Mouse (Mus musculus) neural tube, embryonic 12.5 days (tissue): Measurements from ENCODE around the gene Trpv2. TPM values are rescaled to one million over a fixed set of nuclear protein-coding genes. Genes with fewer than 3 reads are reported as not detected.
A peak's percentile ranks its signal among the peaks of the same experiment; 100 is the strongest.

Experiments used
- ATAC-seq: fragments of 200-750 bp; cut with Nextera tagmentation; 2 replicates; pipeline ENCODE4 v1.8.0; 2017; ENCODE audit warnings: low read depth, mild to moderate bottlenecking, moderate TSS enrichment, moderate library complexity; ENCODE audit not compliant: low FRiP score
- H3K27ac ChIP-seq: fragments of 300-500 bp; sonication (generic); 2 replicates; pipeline ENCODE4 v1.5.1; 2016
- H3K27me3 ChIP-seq: fragments of 300-500 bp; sonication (generic); replicated peaks from 2 replicates; pipeline ENCODE4 v1.6.1; 2016; ENCODE audit warnings: mild to moderate bottlenecking
- H3K36me3 ChIP-seq: fragments of 300-500 bp; sonication (generic); 2 replicates; pipeline ENCODE4 v1.6.1; 2016; ENCODE audit warnings: mild to moderate bottlenecking
- H3K4me1 ChIP-seq: fragments of 300-500 bp; sonication (generic); 2 replicates; pipeline ENCODE4 v1.6.1; 2016
- H3K4me2 ChIP-seq: fragments of 300-500 bp; sonication (generic); replicated peaks from 2 replicates; pipeline ENCODE4 v1.6.1; 2016; ENCODE audit warnings: mild to moderate bottlenecking
- H3K4me3 ChIP-seq: fragments of 300-500 bp; sonication (generic); 2 replicates; pipeline ENCODE4 v1.5.1; 2016
- H3K9ac ChIP-seq: fragments of 300-500 bp; sonication (generic); 2 replicates; pipeline ENCODE4 v1.6.1; 2016; ENCODE audit warnings: mild to moderate bottlenecking
- H3K9me3 ChIP-seq: fragments of 300-500 bp; sonication (generic); 2 replicates; pipeline ENCODE4 v1.6.1; 2016; ENCODE audit warnings: mild to moderate bottlenecking
- WGBS: fragments of 180-500 bp; shearing (Covaris S2); methylation state at CpG from one replicate; pipeline ENCODE4 v1.1.7; 2016; 5-methylcytosine and 5-hydroxymethylcytosine counted together
- polyA plus RNA-seq: library from polyadenylated mRNA; unstranded; fragments of >200 nt; fragmentation: Nextera tagmentation; extraction: Ambion mirVana; gene quantifications from 2 replicates; pipeline ENCODE4 v1.2.1, GENCODE M21; 2016

Trpv2 gene
- polyA plus RNA-seq, 1 experiment from 2014 or later = 18.0 TPM

DNA sequence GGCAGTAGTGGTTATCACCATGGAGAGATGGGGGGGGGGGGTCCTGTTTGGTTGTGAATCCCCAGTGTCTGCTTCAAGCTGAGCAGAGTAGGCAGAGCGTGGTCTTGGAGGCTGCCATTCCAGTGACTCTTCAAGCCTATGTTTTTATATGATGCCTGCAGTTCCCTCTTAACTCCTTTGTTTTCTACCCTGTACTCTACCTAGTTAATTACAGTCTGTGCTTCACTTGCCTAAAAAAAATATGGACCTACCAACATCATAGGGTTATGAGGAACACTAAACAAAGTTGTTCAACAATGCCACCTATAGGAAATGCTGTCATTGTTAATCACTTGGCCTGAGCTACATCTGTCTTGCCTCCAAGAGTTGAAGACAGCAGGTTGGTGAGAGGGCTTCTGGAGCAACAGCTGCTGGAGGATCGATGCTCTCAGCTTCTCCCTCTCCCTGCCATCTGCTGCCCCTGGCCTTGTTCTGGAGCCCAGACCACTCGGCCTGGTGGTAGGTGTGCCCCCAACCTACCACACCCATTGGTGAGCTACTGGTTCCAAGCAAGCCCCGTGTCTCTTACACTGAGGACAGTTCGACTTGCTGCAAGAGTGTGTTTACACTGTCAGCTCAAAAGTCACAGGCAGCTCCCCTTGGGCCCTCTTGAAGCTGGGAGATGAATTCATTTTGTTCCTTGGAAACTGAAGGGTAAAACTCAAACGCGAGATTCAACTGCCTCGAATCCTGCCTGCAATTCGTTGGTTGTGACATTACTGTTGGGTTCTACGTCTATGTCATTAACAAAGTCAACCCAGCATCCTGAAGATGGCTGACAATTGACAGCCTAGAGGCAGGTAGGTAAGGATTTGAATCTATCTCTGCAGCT lies 32.2 kb downstream of the Trpv2 start:
- Histone ChIP-seq H3K4me2 (peak overlapping the region; percentile 89; the same call in 1 of the 2 replicates), H3K9me3 (no peaks in the 10 kb centered on the region), H3K9ac (no peak overlapping the region), H3K36me3 (peaks cover 62% of the 10 kb centered on the region), H3K27me3 (no peaks in the 10 kb centered on the region), H3K27ac (no peak overlapping the region), H3K4me1 (peaks cover 28% of the 10 kb centered on the region), H3K4me3 (no peak overlapping the region)
- ATAC-seq = no peak
- WGBS = 69% methylated on average over 10 of the region's 10 CpGs

- ATAC-seq = no peak
- Histone ChIP-seq H3K4me3 (no peak overlapping the region), H3K36me3 (peaks cover 62% of the 10 kb centered on the region), H3K9me3 (no peaks in the 10 kb centered on the region), H3K9ac (no peak overlapping the region), H3K27me3 (no peaks in the 10 kb centered on the region), H3K4me2 (no peak overlapping the region), H3K4me1 (peaks cover 29% of the 10 kb centered on the region), H3K27ac (no peak overlapping the region)
- 66% methylated on average over 10 of the region's 10 CpGs for WGBS
These were observed 33.1 kb downstream of the Trpv2 start for GRCm38 (mm10) chr11:62607170-62607951.

- no peaks in the 10 kb centered on the region for H3K9me3 ChIP-seq
- 93% methylated on average over 1 of the region's 1 CpGs for WGBS
- peaks cover 62% of the 10 kb centered on the region for H3K36me3 ChIP-seq
- no peak overlapping the region for H3K27ac ChIP-seq
- H3K4me2 ChIP-seq = no peak overlapping the region
- H3K9ac ChIP-seq = no peak overlapping the region
- H3K4me3 ChIP-seq = no peak overlapping the region
- no peak for ATAC-seq
- H3K4me1 ChIP-seq = peaks cover 34% of the 10 kb centered on the region
- no peaks in the 10 kb centered on the region for H3K27me3 ChIP-seq
These were observed 33.6 kb downstream of the Trpv2 start for GRCm38 (mm10) chr11:62607952-62608201.

DNA sequence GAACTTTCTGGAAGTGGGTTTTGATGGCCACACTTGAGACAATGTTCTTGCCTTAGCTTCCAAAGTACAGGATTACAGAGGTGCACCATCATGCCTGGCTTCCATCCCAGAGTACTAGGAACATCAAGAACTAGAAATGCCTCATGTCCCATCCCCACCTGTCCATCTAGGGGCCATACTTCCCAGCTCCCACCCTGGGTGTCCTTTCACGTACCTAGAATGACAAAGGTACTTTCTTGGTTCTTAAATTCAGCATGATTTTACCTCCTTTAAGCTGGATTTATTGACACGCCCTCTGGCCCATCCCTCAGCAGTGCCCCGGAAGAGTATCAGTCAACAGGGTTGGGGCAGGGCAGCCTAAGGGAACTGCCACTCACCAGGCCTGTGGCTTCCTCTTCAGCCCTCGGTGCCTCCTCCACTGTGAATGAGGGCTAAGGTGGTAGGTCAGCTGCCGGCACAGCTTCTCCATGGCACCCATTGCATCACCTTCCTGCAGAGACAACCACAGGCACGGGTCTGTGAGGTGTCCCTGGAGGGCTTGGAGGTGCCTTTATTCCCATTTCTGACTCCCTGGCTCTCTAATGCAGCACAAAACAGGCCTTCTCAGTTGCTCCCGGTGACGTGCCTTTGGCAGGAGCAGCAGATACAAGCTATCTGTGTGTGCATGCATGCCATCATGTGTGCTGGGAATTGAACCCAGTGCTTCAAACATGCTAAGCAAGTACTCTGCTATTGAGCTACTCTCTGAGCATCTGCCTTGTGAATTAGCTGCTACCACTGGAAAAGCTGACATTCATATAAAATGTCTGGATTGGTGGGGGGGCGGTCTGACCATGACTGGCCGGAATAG lies 34.8 kb downstream of the Trpv2 start:
- H3K4me3 ChIP-seq = no peak overlapping the region
- H3K9me3 ChIP-seq = no peaks in the 10 kb centered on the region
- H3K27ac ChIP-seq = no peak overlapping the region
- H3K27me3 ChIP-seq = no peaks in the 10 kb centered on the region
- peaks cover 37% of the 10 kb centered on the region for H3K4me1 ChIP-seq
- H3K9ac ChIP-seq = no peak overlapping the region
- no peak overlapping the region for H3K4me2 ChIP-seq
- peaks cover 58% of the 10 kb centered on the region for H3K36me3 ChIP-seq
- ATAC-seq = no peak
- WGBS = 83% methylated on average over 10 of the region's 10 CpGs

GRCm38 (mm10) chr11:62610304-62610703 lies 36.0 kb downstream of the Trpv2 start:
- no peak overlapping the region for H3K27ac ChIP-seq
- H3K27me3 ChIP-seq = no peaks in the 10 kb centered on the region
- WGBS = 84% methylated on average over 6 of the region's 6 CpGs
- H3K9ac ChIP-seq = no peak overlapping the region
- H3K36me3 ChIP-seq = peaks cover 46% of the 10 kb centered on the region
- no peak overlapping the region for H3K4me2 ChIP-seq
- no peak overlapping the region for H3K4me3 ChIP-seq
- H3K9me3 ChIP-seq = no peaks in the 10 kb centered on the region
- no peak for ATAC-seq
- H3K4me1 ChIP-seq = peaks cover 35% of the 10 kb centered on the region

DNA sequence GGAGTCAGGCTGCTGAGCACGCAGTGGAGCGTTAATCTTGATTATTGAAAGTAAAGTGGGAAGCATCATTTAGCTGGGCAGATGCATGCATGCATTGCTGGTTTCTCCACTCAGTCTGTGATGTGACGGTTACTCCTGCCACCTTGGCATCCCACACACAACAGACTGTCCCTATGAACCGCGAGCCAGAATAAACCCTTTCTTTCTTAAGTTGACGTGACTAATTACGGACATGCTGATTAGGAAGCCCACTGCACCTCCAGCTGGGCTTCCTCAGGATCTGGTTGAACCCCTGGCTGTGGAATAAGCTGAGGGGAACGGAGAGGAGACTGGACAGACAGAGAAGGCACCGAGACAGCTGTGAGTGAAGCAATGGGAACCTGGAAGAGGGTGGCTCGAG lies 38.3 kb downstream of the Trpv2 start:
- no peak overlapping the region for H3K4me3 ChIP-seq
- H3K4me1 ChIP-seq = peaks cover 27% of the 10 kb centered on the region
- no peak overlapping the region for H3K27ac ChIP-seq
- peak overlapping the region; percentile 45 for H3K9ac ChIP-seq
- peak overlapping the region; percentile 52 for H3K4me2 ChIP-seq
- H3K36me3 ChIP-seq = peaks cover 29% of the 10 kb centered on the region; the same call in 1 of the 2 replicates
- no peaks in the 10 kb centered on the region for H3K27me3 ChIP-seq
- 43% methylated on average over 10 of the region's 10 CpGs for WGBS
- H3K9me3 ChIP-seq = no peaks in the 10 kb centered on the region
- ATAC-seq = peak; percentile 37; the same call in 1 of the 2 replicates

GRCm38 (mm10) chr11:62613657-62614365 lies 39.5 kb downstream of the Trpv2 start:
- Histone ChIP-seq H3K9ac (peak overlapping the region; percentile 48), H3K36me3 (peaks cover 21% of the 10 kb centered on the region; the same call in 1 of the 2 replicates), H3K4me1 (peaks cover 27% of the 10 kb centered on the region), H3K27ac (peak overlapping the region; percentile 84), H3K4me3 (peak overlapping the region; percentile 13), H3K9me3 (no peaks in the 10 kb centered on the region), H3K27me3 (no peaks in the 10 kb centered on the region), H3K4me2 (peak overlapping the region; percentile 52)
- ATAC-seq = peak; percentile 90
- WGBS = 3% methylated on average over 19 of the region's 19 CpGs

- 79% methylated on average over 8 of the region's 8 CpGs for WGBS
- H3K36me3 ChIP-seq = peaks cover 21% of the 10 kb centered on the region; the same call in 1 of the 2 replicates
- H3K27me3 ChIP-seq = no peaks in the 10 kb centered on the region
- ATAC-seq = no peak
- H3K9me3 ChIP-seq = no peaks in the 10 kb centered on the region
- no peak overlapping the region for H3K4me3 ChIP-seq
- H3K27ac ChIP-seq = peak overlapping the region; percentile 84; the same call in 1 of the 2 replicates
- H3K9ac ChIP-seq = no peak overlapping the region
- peaks cover 27% of the 10 kb centered on the region for H3K4me1 ChIP-seq
- peak overlapping the region; percentile 52; the same call in 1 of the 2 replicates for H3K4me2 ChIP-seq
These were observed 40.7 kb downstream of the Trpv2 start for GRCm38 (mm10) chr11:62614876-62615410.

- H3K27me3 ChIP-seq = no peaks in the 10 kb centered on the region
- 89% methylated on average over 4 of the region's 4 CpGs for WGBS
- peaks cover 23% of the 10 kb centered on the region; the same call in 1 of the 2 replicates for H3K36me3 ChIP-seq
- peaks cover 27% of the 10 kb centered on the region for H3K4me1 ChIP-seq
- no peak overlapping the region for H3K27ac ChIP-seq
- no peaks in the 10 kb centered on the region for H3K9me3 ChIP-seq
- H3K4me3 ChIP-seq = no peak overlapping the region
- ATAC-seq = no peak
- H3K4me2 ChIP-seq = no peak overlapping the region
- no peak overlapping the region for H3K9ac ChIP-seq
These were observed 41.2 kb downstream of the Trpv2 start for GRCm38 (mm10) chr11:62615456-62615855.

DNA sequence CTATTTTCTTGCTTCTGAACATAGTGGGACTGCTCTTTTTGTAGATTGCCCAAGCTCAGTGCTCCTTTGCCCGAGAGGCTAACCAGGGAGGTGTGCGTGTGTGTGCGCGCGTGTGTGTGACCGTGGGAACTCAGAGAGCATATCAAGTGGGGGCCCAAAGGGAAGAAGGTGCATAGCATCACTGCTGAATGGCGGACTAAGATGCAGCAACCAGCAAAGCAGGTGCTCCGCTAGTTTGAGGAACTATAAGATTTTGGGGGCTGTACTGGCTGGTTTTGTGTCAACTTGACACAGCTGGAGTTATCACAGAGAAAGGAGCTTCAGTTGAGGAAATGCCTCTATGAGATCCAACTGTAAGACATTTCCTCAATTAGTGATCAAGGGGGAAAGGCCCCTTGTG lies 46.8 kb downstream of the Trpv2 start:
- H3K27ac ChIP-seq = no peak overlapping the region
- WGBS = 93% methylated on average over 8 of the region's 8 CpGs
- peaks cover 13% of the 10 kb centered on the region for H3K4me1 ChIP-seq
- H3K27me3 ChIP-seq = no peaks in the 10 kb centered on the region
- peaks cover 23% of the 10 kb centered on the region; the same call in 1 of the 2 replicates for H3K36me3 ChIP-seq
- no peak for ATAC-seq
- H3K9me3 ChIP-seq = no peaks in the 10 kb centered on the region
- no peak overlapping the region for H3K4me2 ChIP-seq
- no peak overlapping the region for H3K4me3 ChIP-seq
- H3K9ac ChIP-seq = no peak overlapping the region

DNA sequence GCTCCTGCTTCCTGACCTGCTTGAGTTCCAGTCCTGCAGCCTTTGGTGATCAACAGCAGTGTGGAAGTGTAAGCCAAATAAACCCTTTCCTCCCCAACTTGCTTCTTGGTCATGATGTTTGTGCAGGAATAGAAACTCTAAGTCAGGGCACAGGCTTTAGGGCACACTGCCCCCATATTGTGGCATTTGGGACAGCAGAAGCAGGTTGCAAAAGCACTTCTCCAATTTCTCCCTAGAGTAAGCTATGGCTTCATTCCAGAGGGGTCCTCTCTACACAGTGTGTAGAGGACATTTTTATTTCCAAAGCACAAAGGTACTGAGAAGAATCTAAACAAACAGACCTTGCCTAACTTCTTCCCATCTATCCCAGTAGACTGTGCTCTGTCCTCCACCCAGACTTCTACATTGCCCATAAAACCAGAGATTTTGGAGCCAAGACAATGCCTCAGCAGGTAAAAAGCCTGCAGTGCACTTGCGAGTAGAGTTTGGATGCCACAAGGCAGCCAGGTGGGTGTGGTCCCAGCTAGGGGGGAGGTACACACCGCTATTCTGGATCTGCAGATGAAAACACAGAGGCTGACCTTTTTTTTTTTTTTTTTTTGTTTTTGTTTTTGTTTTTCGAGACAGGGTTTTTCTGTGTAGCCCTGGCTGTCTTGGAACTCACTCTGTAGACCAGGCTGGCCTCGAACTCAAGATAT lies 47.4 kb downstream of the Trpv2 start:
- H3K9me3 ChIP-seq = no peaks in the 10 kb centered on the region
- H3K4me2 ChIP-seq = no peak overlapping the region
- no peak overlapping the region for H3K9ac ChIP-seq
- no peak overlapping the region for H3K27ac ChIP-seq
- no peak overlapping the region for H3K4me3 ChIP-seq
- WGBS = 81% methylated on average over 4 of the region's 4 CpGs
- H3K36me3 ChIP-seq = peaks cover 23% of the 10 kb centered on the region; the same call in 1 of the 2 replicates
- ATAC-seq = no peak
- H3K27me3 ChIP-seq = no peaks in the 10 kb centered on the region
- peaks cover 13% of the 10 kb centered on the region for H3K4me1 ChIP-seq
